Mouse (Mus musculus) CD4-positive helper T cell, adult 2 months (primary cell): ENCODE measurements around the gene Gtf2ird1.

Source experiments
- DNase-seq: peaks from one replicate; pipeline ENCODE4 v3.0.0-alpha.2; 2012; ENCODE audit warnings: low read depth, missing footprints, low spot score

The Gtf2ird1 gene

GRCm38 (mm10) chr5:134314068-134314674 lies 142.3 kb downstream of the Gtf2ird1 start:
- DNase-seq = no peak

- DNase-seq = peak; percentile 92
These were observed 143.0 kb downstream of the Gtf2ird1 start for GRCm38 (mm10) chr5:134313451-134314067.

GRCm38 (mm10) chr5:134312691-134313450 lies 143.6 kb downstream of the Gtf2ird1 start:
- DNase-seq = peak; percentile 45

GRCm38 (mm10) chr5:134311894-134312411 lies 144.6 kb downstream of the Gtf2ird1 start:
- peak; percentile 19 for DNase-seq

- DNase-seq = no peak
These were observed 146.3 kb downstream of the Gtf2ird1 start for GRCm38 (mm10) chr5:134310201-134310600.

- no peak for DNase-seq
These were observed 147.2 kb downstream of the Gtf2ird1 start for GRCm38 (mm10) chr5:134309345-134309744.
